Mouse (Mus musculus): ENCODE measurements at regions not wholly inside any gene's neighbourhood (a gene's known extent, or its start where the extent isn't known, plus 50 kb on each side); places are given as distances from the start of the nearest gene placed in this dataset.
"Not testable (repeated sequence)": the region's sequence is repeated elsewhere in the genome, so short reads cannot be mapped to it uniquely, and the experiment has no call there.

GRCm38 (mm10) chr6:50821401-50822235 lies 167.4 kb upstream of the Npvf start:
- in situ Hi-C loops (cut with MboI, MseI), result no loop called here

- in situ Hi-C loops (cut with MboI, MseI), result no loop called here
These were observed 168.3 kb upstream of the Npvf start for GRCm38 (mm10) chr6:50822236-50823151.

GRCm38 (mm10) chr6:50823220-50823910 lies 169.1 kb upstream of the Npvf start:
- in situ Hi-C loops (cut with MboI, MseI), result no loop called here

GRCm38 (mm10) chr6:50824466-50824865 lies 170.2 kb upstream of the Npvf start:
- in situ Hi-C loops (cut with MboI, MseI), result no loop called here

- in situ Hi-C loops (cut with MboI, MseI), result no loop called here
These were observed 177.5 kb upstream of the Npvf start for GRCm38 (mm10) chr6:50831725-50832124.

GRCm38 (mm10) chr6:50835997-50836625 lies 181.9 kb upstream of the Npvf start:
- in situ Hi-C loops (cut with MboI, MseI), result no loop called here

- in situ Hi-C loops (cut with MboI, MseI), result no loop called here
These were observed 186.6 kb upstream of the Npvf start for GRCm38 (mm10) chr6:50840826-50841225.

- in situ Hi-C loops (cut with MboI, MseI), result not testable (repeated sequence)
These were observed 191.0 kb upstream of the Npvf start for GRCm38 (mm10) chr6:50845246-50845645.

GRCm38 (mm10) chr6:50846740-50847516 lies 192.7 kb upstream of the Npvf start:
- in situ Hi-C loops (cut with MboI, MseI), result no loop called here

- in situ Hi-C loops (cut with MboI, MseI), result no loop called here
These were observed 193.3 kb upstream of the Npvf start for GRCm38 (mm10) chr6:50847548-50847947.

- in situ Hi-C loops (cut with MboI, MseI), result no loop called here
These were observed 204.9 kb upstream of the Npvf start for GRCm38 (mm10) chr6:50859162-50859561.

- in situ Hi-C loops (cut with MboI, MseI), result loop anchor here in 1 of 2 experiments (25.0 kb wide), 1 partner anchor 1916 kb away; the partner anchor contains the start of gene Doxl2
These were observed 223.8 kb upstream of the Npvf start for GRCm38 (mm10) chr6:50877991-50878390.

GRCm38 (mm10) chr6:50882298-50882697 lies 228.1 kb upstream of the Npvf start:
- in situ Hi-C loops (cut with MboI, MseI), result loop anchor here in 1 of 2 experiments (25.0 kb wide), 1 partner anchor 1920 kb away; the partner anchor contains the start of gene Doxl2

- in situ Hi-C loops (cut with MboI, MseI), result loop anchor here in 1 of 2 experiments (25.0 kb wide), 1 partner anchor 1920 kb away; the partner anchor contains the start of gene Doxl2
These were observed 228.5 kb upstream of the Npvf start for GRCm38 (mm10) chr6:50882759-50883158.

GRCm38 (mm10) chr6:50885031-50885430 lies 230.8 kb upstream of the Npvf start:
- in situ Hi-C loops (cut with MboI, MseI), result loop anchor here in 1 of 2 experiments (25.0 kb wide), 1 partner anchor 1923 kb away; the partner anchor contains the start of gene Doxl2

- in situ Hi-C loops (cut with MboI, MseI), result loop anchor here in 1 of 2 experiments (25.0 kb wide), 1 partner anchor 1924 kb away; the partner anchor contains the start of gene Doxl2
These were observed 231.6 kb upstream of the Npvf start for GRCm38 (mm10) chr6:50885771-50886360.

GRCm38 (mm10) chr6:50890370-50891204 lies 236.3 kb upstream of the Npvf start:
- in situ Hi-C loops (cut with MboI, MseI), result loop anchor here (5.0 to 25.0 kb wide), 2 partner anchors 418 to 1928 kb away; partner anchors contain the start of gene Doxl2 (in 1 of the 2)

GRCm38 (mm10) chr6:50891205-50891526 lies 236.9 kb upstream of the Npvf start:
- in situ Hi-C loops (cut with MboI, MseI), result loop anchor here (5.0 to 25.0 kb wide), 2 partner anchors 419 to 1929 kb away; partner anchors contain the start of gene Doxl2 (in 1 of the 2)
